ENCODE assay signal across 33 mouse cellular contexts in the genomic region with DNA sequence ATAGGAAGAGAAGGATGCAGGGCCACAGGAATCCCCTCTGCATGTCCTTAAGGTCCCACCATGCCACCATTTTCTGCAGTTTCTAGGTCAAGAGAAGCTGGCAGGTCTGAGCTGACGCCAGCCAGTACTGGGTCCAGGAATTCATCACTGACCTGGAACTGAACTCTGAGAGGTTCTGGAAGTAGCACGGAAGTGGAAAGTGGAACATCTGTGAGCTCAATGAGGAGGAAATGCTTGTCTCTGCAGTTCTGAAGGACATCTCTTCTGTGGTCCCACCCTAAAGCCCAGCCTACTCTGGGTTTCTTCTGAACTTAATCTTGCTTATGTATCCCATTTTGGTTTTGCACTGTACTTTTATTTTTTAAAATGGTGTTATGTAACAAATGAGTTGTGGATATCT. TPM values are rescaled to one million over a fixed set of nuclear protein-coding genes. Genes with fewer than 3 reads are reported as not detected.
DNase-seq lines count a peak whose midpoint lies in the region; ATAC-seq and TF ChIP-seq lines count a peak whose summit lies in the region.
"Had no signal": no experiment of that assay in that cellular context is flagged by ENCODE, and none has a peak within 500 bp of the region (broad histone marks: within the 10 kb centered on the region; RNA-seq: fewer than 3 reads in every experiment).

No protein-coding gene starts in this region.

- 0 out of 2 replicates have a peak overlapping the region, but pooled peaks have one; percentile 17 for H3K27ac ChIP-seq in gastrocnemius, adult 2 months
- no peak overlapping the region for H3K27ac ChIP-seq in intestine, embryonic 14.5 days (ENCODE audit: low read depth)
- H3K27ac ChIP-seq in intestine, embryonic 15.5 days: no peak overlapping the region
- H3K27ac ChIP-seq in macrophage: peak overlapping the region; percentile 73
- H3K27ac ChIP-seq: embryonic facial prominence, embryonic 12.5 days; embryonic facial prominence, embryonic 15.5 days; hindbrain, embryonic 12.5 days; hindbrain, embryonic 15.5 days had no signal

- no peaks in the 10 kb centered on the region for H3K79me2 ChIP-seq in macrophage (ENCODE audit: inconsistent target)

- no peaks in the 10 kb centered on the region for H3K4me1 ChIP-seq in intestine, embryonic 14.5 days (replicated peaks; ENCODE audit: control insufficient read depth, insufficient read depth, low read length)
- no peaks in the 10 kb centered on the region for H3K4me1 ChIP-seq in intestine, embryonic 15.5 days (replicated peaks)
- H3K4me1 ChIP-seq: embryonic facial prominence, embryonic 12.5 days; embryonic facial prominence, embryonic 15.5 days; hindbrain, embryonic 12.5 days; hindbrain, embryonic 15.5 days had no signal

- 61% methylated on average over 2 of the region's 2 CpGs for WGBS in intestine, embryonic 14.5 days
- WGBS in intestine, embryonic 15.5 days: 61% methylated on average over 2 of the region's 2 CpGs
- 60% methylated on average over 2 of the region's 2 CpGs for WGBS in macrophage (ENCODE audit: missing documents)

- intact Hi-C loops in gastrocnemius, adult 2 months (cut with DNase I): no loop called here
- intact Hi-C loops in gastrocnemius, postnatal 14 days (cut with DNase I; ENCODE audit: low total_unique reads): no loop called here

- no peak for TF ChIP-seq CTCF in gastrocnemius, adult 2 months (IDR thresholded peaks at IDR 0.05)

- no peak overlapping the region for H3K4me3 ChIP-seq in gastrocnemius, adult 2 months
- no peak overlapping the region for H3K4me3 ChIP-seq in intestine, embryonic 14.5 days (ENCODE audit: low read depth, low read length)
- H3K4me3 ChIP-seq in intestine, embryonic 15.5 days (replicated peaks): no peak overlapping the region
- no peak overlapping the region for H3K4me3 ChIP-seq in macrophage (ENCODE audit: inconsistent target)
- H3K4me3 ChIP-seq: embryonic facial prominence, embryonic 12.5 days; embryonic facial prominence, embryonic 15.5 days; hindbrain, embryonic 12.5 days; hindbrain, embryonic 15.5 days had no signal

- ATAC-seq in intestine, embryonic 14.5 days (replicated peaks; ENCODE audit: low FRiP score, low TSS enrichment, low read depth): no peak
- ATAC-seq in intestine, embryonic 15.5 days: no peak
- ATAC-seq: activated CD4-positive, CD25-positive, alpha-beta regulatory T cell, adult 4 months; forebrain, embryonic 14.5 days; forebrain, postnatal 0 days had no signal

- H3K27me3 ChIP-seq in intestine, embryonic 14.5 days (replicated peaks; ENCODE audit: control insufficient read depth, insufficient read depth, low read length): no peaks in the 10 kb centered on the region
- no peaks in the 10 kb centered on the region for H3K27me3 ChIP-seq in intestine, embryonic 15.5 days (replicated peaks)
- H3K27me3 ChIP-seq: embryonic facial prominence, embryonic 12.5 days; embryonic facial prominence, embryonic 15.5 days; hindbrain, embryonic 12.5 days; hindbrain, embryonic 15.5 days had no signal

- no peaks in the 10 kb centered on the region for H3K9me3 ChIP-seq in intestine, embryonic 14.5 days (ENCODE audit: control insufficient read depth, low read length)
- no peaks in the 10 kb centered on the region for H3K9me3 ChIP-seq in intestine, embryonic 15.5 days
- H3K9me3 ChIP-seq: embryonic facial prominence, embryonic 12.5 days; embryonic facial prominence, embryonic 15.5 days; hindbrain, embryonic 12.5 days; hindbrain, embryonic 15.5 days had no signal

- H3K9ac ChIP-seq in intestine, embryonic 14.5 days (ENCODE audit: low read length): no peak overlapping the region
- H3K9ac ChIP-seq in intestine, embryonic 15.5 days: no peak overlapping the region
- H3K9ac ChIP-seq: embryonic facial prominence, embryonic 12.5 days; embryonic facial prominence, embryonic 15.5 days; forebrain, postnatal 0 days; hindbrain, embryonic 12.5 days; hindbrain, embryonic 15.5 days had no signal

- H3K4me2 ChIP-seq in intestine, embryonic 14.5 days (ENCODE audit: low read length): no peak overlapping the region
- no peak overlapping the region for H3K4me2 ChIP-seq in intestine, embryonic 15.5 days (replicated peaks)
- H3K4me2 ChIP-seq: embryonic facial prominence, embryonic 12.5 days; embryonic facial prominence, embryonic 15.5 days; heart, embryonic 11.5 days; hindbrain, embryonic 12.5 days; hindbrain, embryonic 15.5 days had no signal

- no peak for DNase-seq in gastrocnemius, adult 2 months
- DNase-seq in gastrocnemius, postnatal 14 days: no peak
- DNase-seq in intestine, embryonic 14.5 days (ENCODE audit: low spot score): peak; percentile 27
- DNase-seq in adipocyte (ENCODE audit: low spot score): peak; percentile 26
- DNase-seq in layer of hippocampus, postnatal 10 days (ENCODE audit: low spot score in 2 of 2): no peak
- DNase-seq in cerebellum, adult 9-10 months: no peak
- DNase-seq: adrenal gland, postnatal 10 days; adrenal gland, postnatal 36 days; cerebellum, adult 18-20 months; cerebellum, adult 9-11 months; cerebellum, postnatal 25 days; forebrain, postnatal 0 days had no signal

- H3K36me3 ChIP-seq in intestine, embryonic 14.5 days (ENCODE audit: control insufficient read depth, insufficient read depth, low read length): no peaks in the 10 kb centered on the region
- H3K36me3 ChIP-seq in intestine, embryonic 15.5 days: no peaks in the 10 kb centered on the region
- no peaks in the 10 kb centered on the region for H3K36me3 ChIP-seq in macrophage (ENCODE audit: inconsistent target)
- H3K36me3 ChIP-seq: embryonic facial prominence, embryonic 12.5 days; embryonic facial prominence, embryonic 15.5 days; hindbrain, embryonic 12.5 days; hindbrain, embryonic 15.5 days had no signal

RNA-seq across cellular contexts. Expression of a gene that starts 14.4 kb away (rescaled TPM):
- total RNA-seq in gastrocnemius, adult 2 months (2021): not detected
- total RNA-seq in gastrocnemius, postnatal 14 days (2021): not detected
- not detected in 2 replicates for polyA plus RNA-seq in intestine, embryonic 14.5 days (2014; fragmentation: Nextera tagmentation; extraction: Ambion mirVana)
- polyA plus RNA-seq in intestine, embryonic 15.5 days (2015; fragmentation: Nextera tagmentation; extraction: Ambion mirVana): not detected in 2 replicates
- total RNA-seq in macrophage (2018; cell fraction: chromatin; rRNA removed): 1 to 10 TPM in 8 of 26 experiments, not detected in 18; 1.8 to 4.2 (median 2.2) TPM
- under 1 TPM in 3 of 26 experiments, not detected in 23; 0.29 to 0.41 (median 0.33) TPM for total RNA-seq in macrophage (2018; cell fraction: cytosol; rRNA removed)
- total RNA-seq in macrophage (2018; cell fraction: nucleus; rRNA removed): 1 to 10 TPM in 13 of 26 experiments, not detected in 13; 1.2 to 5.7 (median 2.4) TPM
- not detected in 3 replicates for polyA plus RNA-seq in macrophage (2018)
- not detected for total RNA-seq in layer of hippocampus, postnatal 10 days (2021)
- total RNA-seq: adrenal gland, adult 18-20 months; adrenal gland, postnatal 10 days; adrenal gland, postnatal 36 days; ES-E14; forebrain, postnatal 0 days; gastrocnemius, adult 8-10 months; heart, adult 8-10 months; heart, postnatal 25 days; hematopoietic stem cell, adult 5-6 weeks had no signal
- polyA plus RNA-seq: embryonic facial prominence, embryonic 12.5 days; embryonic facial prominence, embryonic 15.5 days; forebrain, embryonic 11.5 days; forebrain, embryonic 14.5 days; forebrain, postnatal 0 days; frontal cortex, adult 2 months; gonadal fat pad, adult 2 months; heart, embryonic 11.5 days; heart, embryonic 14.5 days; heart, postnatal 0 days; hindbrain, embryonic 12.5 days; hindbrain, embryonic 15.5 days; intestine, postnatal 0 days had no signal

RNA-seq across cellular contexts. Expression of a gene that starts 18.1 kb away (rescaled TPM):
- total RNA-seq in gastrocnemius, adult 2 months (2021): not detected
- total RNA-seq in gastrocnemius, postnatal 14 days (2021): not detected
- 0.32 and 0.65 TPM in 2 replicates for polyA plus RNA-seq in intestine, embryonic 14.5 days (2014; fragmentation: Nextera tagmentation; extraction: Ambion mirVana)
- 0.58 and 0.68 TPM in 2 replicates for polyA plus RNA-seq in intestine, embryonic 15.5 days (2015; fragmentation: Nextera tagmentation; extraction: Ambion mirVana)
- 100 to 1,000 TPM in 21 of 26 experiments, 10 to 100 TPM in 5; 68.7 to 743 (median 252) TPM for total RNA-seq in macrophage (2018; cell fraction: chromatin; rRNA removed)
- total RNA-seq in macrophage (2018; cell fraction: cytosol; rRNA removed): 1,000 to 10,000 TPM in 14 of 26 experiments, 100 to 1,000 TPM in 12; 325 to 6,363 (median 1,124) TPM
- total RNA-seq in macrophage (2018; cell fraction: nucleus; rRNA removed): 1,000 to 10,000 TPM in 15 of 26 experiments, 100 to 1,000 TPM in 11; 331 to 4,588 (median 1,236) TPM
- 203 to 397 TPM (median 307 TPM) in 3 replicates for polyA plus RNA-seq in macrophage (2018)
- under 1 TPM in 1 of 2 experiments, not detected in 1; 0.62 TPM for total RNA-seq in layer of hippocampus, postnatal 10 days (2021)
- total RNA-seq: adrenal gland, postnatal 36 days; gastrocnemius, adult 8-10 months; heart, adult 8-10 months had no signal

RNA-seq across cellular contexts. Expression of a gene that starts 31.3 kb away (rescaled TPM):
- not detected for total RNA-seq in gastrocnemius, adult 2 months (2021)
- not detected for total RNA-seq in gastrocnemius, postnatal 14 days (2021)
- polyA plus RNA-seq in intestine, embryonic 14.5 days (2014; fragmentation: Nextera tagmentation; extraction: Ambion mirVana): 0.30 and 0.68 TPM in 2 replicates
- 0.35 and 0.38 TPM in 2 replicates for polyA plus RNA-seq in intestine, embryonic 15.5 days (2015; fragmentation: Nextera tagmentation; extraction: Ambion mirVana)
- total RNA-seq in macrophage (2018; cell fraction: chromatin; rRNA removed): 1,000 to 10,000 TPM in 4 of 26 experiments, 100 to 1,000 TPM in 21, 10 to 100 TPM in 1; 90.2 to 1,268 (median 418) TPM
- 1,000 to 10,000 TPM in 13 of 26 experiments, 100 to 1,000 TPM in 13; 245 to 6,609 (median 1,184) TPM for total RNA-seq in macrophage (2018; cell fraction: cytosol; rRNA removed)
- 1,000 to 10,000 TPM in 16 of 26 experiments, 100 to 1,000 TPM in 10; 156 to 4,947 (median 1,739) TPM for total RNA-seq in macrophage (2018; cell fraction: nucleus; rRNA removed)
- 101 to 412 TPM (median 201 TPM) in 3 replicates for polyA plus RNA-seq in macrophage (2018)
- not detected for total RNA-seq in layer of hippocampus, postnatal 10 days (2021)
- total RNA-seq: adrenal gland, adult 18-20 months; adrenal gland, postnatal 10 days; ES-E14; forebrain, postnatal 0 days; gastrocnemius, adult 8-10 months; heart, adult 8-10 months; heart, postnatal 25 days had no signal
- polyA plus RNA-seq: forebrain, embryonic 11.5 days had no signal

RNA-seq across cellular contexts. Expression of a gene that starts 38.2 kb away (rescaled TPM):
- total RNA-seq in gastrocnemius, adult 2 months (2021): 1 to 10 TPM; 5.5 to 9.3 TPM
- total RNA-seq in gastrocnemius, postnatal 14 days (2021): 1 to 10 TPM; 2.7 to 2.9 TPM
- 3.9 and 4.3 TPM in 2 replicates for polyA plus RNA-seq in intestine, embryonic 14.5 days (2014; fragmentation: Nextera tagmentation; extraction: Ambion mirVana)
- 13.3 and 17.0 TPM in 2 replicates for polyA plus RNA-seq in intestine, embryonic 15.5 days (2015; fragmentation: Nextera tagmentation; extraction: Ambion mirVana)
- 100 to 1,000 TPM in 5 of 26 experiments, 10 to 100 TPM in 21; 13.7 to 172 (median 40.9) TPM for total RNA-seq in macrophage (2018; cell fraction: chromatin; rRNA removed)
- 100 to 1,000 TPM; 122 to 667 (median 326) TPM for total RNA-seq in macrophage (2018; cell fraction: cytosol; rRNA removed)
- total RNA-seq in macrophage (2018; cell fraction: nucleus; rRNA removed): 100 to 1,000 TPM in 13 of 26 experiments, 10 to 100 TPM in 13; 47.6 to 271 (median 103) TPM
- 508 to 1,107 TPM (median 907 TPM) in 3 replicates for polyA plus RNA-seq in macrophage (2018)
- 1 to 10 TPM; 1.1 to 1.7 TPM for total RNA-seq in layer of hippocampus, postnatal 10 days (2021)

RNA-seq across cellular contexts. Expression of a gene that starts 52.6 kb away (rescaled TPM):
- 1 to 10 TPM; 2.4 to 6.2 TPM for total RNA-seq in gastrocnemius, adult 2 months (2021)
- total RNA-seq in gastrocnemius, postnatal 14 days (2021): 1 to 10 TPM; 4.1 to 5.9 TPM
- 6.0 and 6.8 TPM in 2 replicates for polyA plus RNA-seq in intestine, embryonic 14.5 days (2014; fragmentation: Nextera tagmentation; extraction: Ambion mirVana)
- polyA plus RNA-seq in intestine, embryonic 15.5 days (2015; fragmentation: Nextera tagmentation; extraction: Ambion mirVana): 29.4 and 35.4 TPM in 2 replicates
- total RNA-seq in macrophage (2018; cell fraction: chromatin; rRNA removed): 100 to 1,000 TPM in 16 of 26 experiments, 10 to 100 TPM in 10; 27.1 to 700 (median 152) TPM
- total RNA-seq in macrophage (2018; cell fraction: cytosol; rRNA removed): 1,000 to 10,000 TPM in 7 of 26 experiments, 100 to 1,000 TPM in 19; 287 to 1,885 (median 507) TPM
- total RNA-seq in macrophage (2018; cell fraction: nucleus; rRNA removed): 1,000 to 10,000 TPM in 2 of 26 experiments, 100 to 1,000 TPM in 23, 10 to 100 TPM in 1; 94.4 to 1,218 (median 394) TPM
- polyA plus RNA-seq in macrophage (2018): 289 to 625 TPM (median 620 TPM) in 3 replicates
- total RNA-seq in layer of hippocampus, postnatal 10 days (2021): 1 to 10 TPM; 1.9 to 3.0 TPM

Comparison
In these comparisons a context has a peak if more than half of its experiments do, and no peak if none do; other contexts are left out.
1. DNase-seq: peak in intestine, embryonic 14.5 days (single experiment) and adipocyte (single experiment); none in gastrocnemius, adult 2 months (single experiment), gastrocnemius, postnatal 14 days (single experiment), layer of hippocampus, postnatal 10 days (0 of 2) and cerebellum, adult 9-10 months (single experiment).
2. H3K27ac ChIP-seq: peak in gastrocnemius, adult 2 months (single experiment) and macrophage (single experiment); none in intestine, embryonic 14.5 days (single experiment) and intestine, embryonic 15.5 days (single experiment).